Mouse (Mus musculus) adipocyte (in vitro differentiated cells): ENCODE data around the gene Tnfsf13.
"Not testable (repeated sequence)": the region's sequence is repeated elsewhere in the genome, so short reads cannot be mapped to it uniquely, and the experiment has no call there.

ENCODE experiments used
- DNase-seq: peaks from one replicate; pipeline ENCODE4 v3.0.0-alpha.2; 2016; ENCODE audit warnings: low spot score

The Tnfsf13 gene

DNA sequence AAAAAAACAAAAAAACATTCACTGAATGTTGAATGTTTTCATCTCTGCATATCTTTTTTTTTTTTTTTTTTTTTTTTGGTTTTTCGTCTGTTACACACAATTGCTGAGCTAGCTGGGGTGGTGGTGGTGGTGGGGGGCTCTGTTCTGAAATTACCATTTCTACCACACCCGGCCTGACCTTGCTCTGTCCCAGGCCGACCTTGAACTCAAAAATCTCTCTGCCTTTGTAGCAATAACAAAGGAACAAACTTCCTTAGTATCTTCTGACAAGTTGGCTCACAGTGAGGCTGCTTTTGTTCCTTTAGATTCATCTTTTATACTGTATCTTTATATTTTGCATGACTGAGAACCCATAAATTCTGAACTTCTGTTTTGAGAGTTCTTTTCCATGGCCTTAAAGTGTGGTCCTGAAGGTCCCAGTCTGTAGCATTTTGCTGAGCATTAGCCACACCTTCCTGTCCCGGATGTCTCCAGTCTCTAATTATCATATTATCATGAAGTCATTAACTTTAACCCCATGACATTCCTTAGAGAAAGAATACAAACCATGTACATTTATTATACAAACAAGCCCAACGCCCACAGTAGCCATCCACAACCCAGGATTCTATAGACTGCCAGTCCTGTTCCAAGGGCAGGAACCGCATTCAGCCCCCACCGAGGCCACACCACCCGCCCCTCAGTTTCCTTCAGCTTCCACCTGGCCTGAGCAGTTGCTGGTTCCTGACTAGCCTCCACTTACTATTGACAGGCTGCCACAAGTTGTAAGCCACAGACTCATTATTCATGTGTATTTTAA, 18.4 kb upstream of the Tnfsf13 start:
- no peak for DNase-seq

DNA sequence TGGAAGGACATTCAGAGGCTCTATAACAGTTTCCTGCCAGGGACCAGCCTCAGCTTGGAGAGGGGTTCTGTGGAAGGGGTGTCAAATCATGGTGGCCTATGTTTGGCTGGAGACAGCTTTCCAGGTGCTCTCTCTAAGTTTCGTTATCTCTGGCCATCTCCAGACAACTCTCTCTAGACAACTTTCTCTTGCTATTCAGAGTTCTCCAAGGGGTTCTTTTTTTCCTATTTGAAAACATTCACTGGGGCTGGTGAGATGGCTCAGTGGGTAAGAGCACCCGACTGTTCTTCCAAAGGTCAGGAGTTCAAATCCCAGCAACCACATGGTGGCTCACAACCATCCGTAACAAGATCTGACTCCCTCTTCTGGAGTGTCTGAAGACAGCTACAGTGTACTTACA, 17.8 kb upstream of the Tnfsf13 start:
- not testable (repeated sequence) for DNase-seq

DNA sequence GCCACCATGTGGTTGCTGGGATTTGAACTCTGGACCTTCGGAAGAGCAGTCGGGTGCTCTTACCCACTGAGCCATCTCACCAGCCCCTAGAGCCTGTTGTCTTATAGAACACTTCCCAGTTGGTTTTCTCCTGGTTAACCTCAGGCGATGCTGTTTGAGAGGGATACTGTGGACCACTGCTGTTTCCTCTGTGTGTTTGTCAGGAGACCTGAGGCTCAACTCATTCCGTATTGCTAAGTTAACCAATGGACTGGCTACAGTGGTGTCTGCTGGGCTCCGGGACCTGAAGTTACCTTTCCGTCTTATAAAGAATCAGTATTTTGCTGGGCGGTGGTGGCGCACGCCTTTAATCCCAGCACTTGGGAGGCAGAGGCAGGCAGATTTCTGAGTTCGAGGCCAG, 17.3 kb upstream of the Tnfsf13 start:
- DNase-seq = not testable (repeated sequence)

GRCm38 (mm10) chr11:69699595-69699994, 14.0 kb upstream of the Tnfsf13 start:
- DNase-seq = no peak

DNA sequence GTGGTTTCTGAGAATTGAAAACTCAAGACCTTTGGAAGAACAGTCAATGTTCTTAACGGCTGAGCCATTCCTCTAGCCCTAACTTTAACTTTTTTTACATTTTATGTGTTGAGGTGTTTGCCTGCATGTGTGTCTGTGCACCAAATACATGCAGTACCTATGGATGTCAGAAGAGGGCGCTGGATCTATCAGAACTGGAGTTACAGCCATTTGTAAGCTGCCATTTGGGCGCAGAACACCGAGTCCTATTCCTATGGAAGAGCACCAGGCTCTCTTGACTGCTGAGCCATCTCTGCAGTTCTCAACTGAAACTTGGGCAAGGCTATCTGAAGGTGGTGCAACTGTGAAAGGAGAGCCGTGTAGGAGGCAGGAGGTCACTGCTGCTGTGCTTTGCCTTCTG, 13.0 kb upstream of the Tnfsf13 start:
- DNase-seq = no peak

DNA sequence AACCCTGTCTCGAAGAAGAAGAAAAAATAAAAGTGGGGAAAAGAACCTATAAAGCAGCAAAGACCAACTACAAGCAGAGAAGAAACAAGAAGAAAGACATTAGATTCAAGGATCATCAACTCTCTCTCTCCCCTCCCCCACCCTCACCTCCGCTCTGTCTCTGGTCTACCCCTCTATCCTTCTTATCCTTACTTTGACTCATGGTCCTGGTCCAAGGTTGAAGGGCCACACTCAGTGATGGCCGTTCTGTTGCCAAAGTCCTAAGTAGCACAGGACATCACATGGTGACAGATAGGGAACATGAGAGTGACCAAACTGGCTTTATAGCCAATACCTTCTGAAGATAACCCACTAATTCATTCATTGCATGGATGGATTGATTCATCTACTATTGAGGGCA, 11.8 kb upstream of the Tnfsf13 start:
- no peak for DNase-seq

DNA sequence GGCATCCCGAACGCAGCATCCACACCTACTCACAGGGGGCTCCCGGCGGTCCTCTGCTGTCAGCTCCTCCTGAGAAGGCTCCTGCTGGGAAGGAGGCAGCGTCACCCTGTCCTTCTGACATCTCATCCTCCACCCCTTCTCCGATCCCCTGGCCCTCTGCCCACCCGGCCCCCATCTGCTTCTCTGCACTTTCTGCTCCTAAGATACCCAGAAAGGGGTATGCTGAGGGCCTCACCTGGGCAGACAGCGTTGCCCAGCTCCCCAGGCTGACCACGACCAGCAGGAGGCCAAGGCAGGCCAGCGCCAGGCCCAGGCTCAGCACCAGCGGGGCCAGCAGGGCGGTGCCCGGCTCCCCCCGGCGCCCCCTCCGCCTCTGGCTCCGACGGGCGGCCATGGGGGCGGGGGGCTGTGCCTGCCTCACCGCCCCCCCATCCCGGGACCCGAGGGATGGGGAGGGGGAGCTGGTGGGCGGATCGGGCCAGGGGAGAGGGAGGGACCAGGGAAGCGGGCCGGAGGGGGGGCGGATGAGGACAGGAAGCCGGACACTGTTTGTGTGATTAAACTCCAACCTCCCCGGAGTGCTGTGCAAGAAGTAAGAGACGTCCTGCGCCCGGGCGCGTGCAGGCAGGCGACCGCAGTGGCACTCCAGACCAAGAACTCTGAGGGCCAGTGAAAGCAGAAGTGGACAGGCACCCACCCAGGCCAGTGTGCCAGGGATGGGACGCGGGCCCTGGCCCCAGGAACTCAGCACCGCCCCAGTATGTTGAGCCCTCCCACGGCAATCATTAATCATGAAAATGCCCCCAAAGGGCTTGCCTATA, 10.0 kb upstream of the Tnfsf13 start, which contains the start of the genes Tnfsf12 and Tnfsfm13:
Tnfsf12 (minus strand) TSS at position 489 of the 821 bp plus-strand sequence.
Tnfsfm13 (minus strand) TSS at position 738 of the 821 bp plus-strand sequence.
- DNase-seq = peak; percentile 58

- no peak for DNase-seq
Measured at GRCm38 (mm10) chr11:69695046-69695360, 9.4 kb upstream of the Tnfsf13 start.

GRCm38 (mm10) chr11:69693421-69693965, 7.9 kb upstream of the Tnfsf13 start:
- no peak for DNase-seq

GRCm38 (mm10) chr11:69692863-69693262, 7.3 kb upstream of the Tnfsf13 start:
- no peak for DNase-seq

GRCm38 (mm10) chr11:69692196-69692811, 6.7 kb upstream of the Tnfsf13 start:
- DNase-seq = no peak

GRCm38 (mm10) chr11:69689891-69690290, 4.3 kb upstream of the Tnfsf13 start:
- no peak for DNase-seq

DNA sequence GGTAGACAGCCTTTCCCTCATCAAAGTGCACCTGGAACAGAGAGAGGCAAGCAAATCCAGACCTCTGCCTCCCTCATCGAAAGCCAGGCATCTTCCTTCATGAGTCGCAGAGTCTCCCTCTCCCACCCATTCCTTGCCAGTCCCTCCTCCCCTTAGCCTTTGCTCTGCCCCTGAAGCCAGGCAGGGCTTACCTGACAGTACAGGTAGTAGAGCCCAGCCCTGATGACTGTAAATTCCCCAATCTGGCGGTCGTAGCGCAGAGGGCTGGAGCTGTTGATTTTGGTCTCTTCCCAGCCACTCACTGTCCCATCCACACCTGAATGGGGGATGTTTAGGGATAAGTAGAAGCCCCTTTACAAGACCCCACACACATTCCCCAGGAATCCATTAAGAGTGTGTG, 1.5 kb upstream of the Tnfsf13 start:
- no peak for DNase-seq

- DNase-seq = no peak
Measured at GRCm38 (mm10) chr11:69686377-69686776, 793 bp upstream of the Tnfsf13 start.

- no peak for DNase-seq
Measured at GRCm38 (mm10) chr11:69684936-69685335, 648 bp downstream of the Tnfsf13 start.

- DNase-seq = no peak
Measured at GRCm38 (mm10) chr11:69684128-69684745, 1.3 kb downstream of the Tnfsf13 start.

- DNase-seq = no peak
Measured at GRCm38 (mm10) chr11:69683576-69683975, 2.0 kb downstream of the Tnfsf13 start.

- peak; percentile 89 for DNase-seq
Measured at GRCm38 (mm10) chr11:69682840-69683533, 2.6 kb downstream of the Tnfsf13 start.

DNA sequence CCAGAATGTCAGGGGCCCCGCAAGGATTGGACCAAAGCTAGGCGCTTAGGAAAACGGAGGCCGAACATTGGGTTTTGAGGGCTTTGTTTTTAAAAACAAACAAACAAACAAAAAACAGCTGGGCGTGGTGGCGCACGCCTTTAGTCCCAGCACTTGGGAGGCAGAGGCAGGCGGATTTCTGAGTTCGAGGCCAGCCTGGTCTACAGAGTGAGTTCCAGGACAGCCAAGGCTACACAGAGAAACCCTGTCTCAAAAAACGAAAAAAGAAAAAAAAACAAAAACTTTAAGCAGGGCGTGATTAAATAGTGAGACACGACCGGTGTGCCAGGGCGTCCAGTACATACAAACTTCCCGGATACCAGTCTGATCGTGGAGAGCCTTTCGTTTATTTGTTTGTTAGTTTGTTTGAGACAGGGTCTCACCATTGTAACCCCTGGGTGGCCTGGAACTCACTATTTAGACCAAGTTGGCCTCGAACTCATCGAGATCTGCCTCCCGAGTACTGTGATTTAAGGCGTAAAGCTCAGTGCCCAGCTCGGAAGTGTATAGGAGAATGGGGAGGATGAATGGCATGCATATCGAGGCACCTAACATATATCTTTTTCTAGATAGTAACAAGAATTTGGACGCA, 3.3 kb downstream of the Tnfsf13 start:
- DNase-seq = no peak

DNA sequence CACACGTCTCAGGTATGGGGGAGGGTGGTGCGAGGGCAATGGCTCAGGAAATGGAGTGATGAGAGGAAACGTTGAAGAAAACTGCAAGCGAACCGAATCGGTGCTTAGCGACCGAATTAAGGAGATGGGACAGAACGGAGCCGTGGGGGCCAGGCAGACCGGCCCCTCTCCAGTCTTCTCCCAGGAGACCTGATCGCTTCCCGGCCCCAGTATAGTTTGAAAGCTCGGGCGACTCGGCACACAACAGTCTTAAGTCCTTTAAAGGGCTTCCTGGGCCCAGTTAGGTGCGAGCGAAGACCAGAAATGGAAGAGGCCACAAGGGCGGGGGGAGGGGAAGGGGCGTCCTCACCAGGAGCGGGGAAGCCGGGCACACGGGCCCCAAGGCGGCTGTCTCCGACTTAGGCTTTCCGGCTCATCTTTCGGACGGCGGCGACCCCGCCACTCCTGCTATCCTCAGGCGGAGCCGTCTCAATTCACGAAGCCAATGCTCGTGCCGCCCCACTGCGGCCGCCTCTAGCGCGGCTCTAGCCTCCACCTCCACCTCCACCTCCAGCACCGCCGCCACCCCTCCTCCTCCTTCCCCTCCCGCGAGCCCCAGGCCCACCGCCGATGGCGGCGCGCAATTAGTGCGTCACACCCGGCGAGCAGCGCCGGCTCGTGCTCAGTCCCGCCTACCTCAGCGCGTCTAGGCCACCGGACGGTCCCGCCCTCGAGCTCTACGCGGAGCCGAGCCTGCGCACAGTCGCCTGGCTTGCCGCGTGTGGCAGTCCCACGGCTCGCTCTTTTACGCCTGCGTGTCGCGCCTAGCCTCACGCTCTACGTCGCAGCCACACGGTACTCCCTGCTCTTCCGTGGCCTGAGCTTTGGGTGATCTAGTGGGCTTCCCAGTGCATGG, 4.0 kb downstream of the Tnfsf13 start, which contains the start of gene Senp3:
Senp3 (minus strand) TSS at position 771 of the 895 bp plus-strand sequence.
- DNase-seq = peak; percentile 94
